Mouse (Mus musculus): ENCODE data around the gene Adgrb2. TPM values are rescaled to one million over a fixed set of nuclear protein-coding genes. Genes with fewer than 3 reads are reported as not detected.

Adgrb2 gene
- polyA plus RNA-seq, 1 experiment: 116 TPM

- Histone ChIP-seq H3K4me3 (replicated peaks; ENCODE audit: insufficient read depth, low read depth, low read length) (no peak overlapping the region), H3K27me3 (ENCODE audit: control insufficient read depth, insufficient read depth, low read length) (no peaks in the 10 kb centered on the region), H3K27ac (ENCODE audit: insufficient read depth, low read length) (no peak overlapping the region), H3K4me1 (ENCODE audit: control insufficient read depth, insufficient read depth, low read length) (peaks cover 50% of the 10 kb centered on the region)
- TF ChIP-seq POLR2A (IDR thresholded peaks at IDR 0.05; ENCODE audit: borderline replicate concordance, insufficient read depth, low read length) (no peak), CTCF (IDR thresholded peaks at IDR 0.05; ENCODE audit: borderline replicate concordance, insufficient read depth, low read depth, low read length) (no peak)
- DNase-seq: no peak
- 58% methylated on average over 16 of the region's 16 CpGs for WGBS
Observed at GRCm38 (mm10) chr4:129992720-129993119, 8.1 kb downstream of the Adgrb2 start.

GRCm38 (mm10) chr4:129993213-129993612, 8.5 kb downstream of the Adgrb2 start:
- Histone ChIP-seq H3K27ac (ENCODE audit: insufficient read depth, low read length) (no peak overlapping the region), H3K27me3 (ENCODE audit: control insufficient read depth, insufficient read depth, low read length) (no peaks in the 10 kb centered on the region), H3K4me1 (ENCODE audit: control insufficient read depth, insufficient read depth, low read length) (peaks cover 52% of the 10 kb centered on the region), H3K4me3 (replicated peaks; ENCODE audit: insufficient read depth, low read depth, low read length) (no peak overlapping the region)
- TF ChIP-seq POLR2A (IDR thresholded peaks at IDR 0.05; ENCODE audit: borderline replicate concordance, insufficient read depth, low read length) (no peak), CTCF (IDR thresholded peaks at IDR 0.05; ENCODE audit: borderline replicate concordance, insufficient read depth, low read depth, low read length) (no peak)
- 33% methylated on average over 5 of the region's 5 CpGs for WGBS
- peak; percentile 56 to 58 for DNase-seq

- TF ChIP-seq CTCF (IDR thresholded peaks at IDR 0.05; ENCODE audit: borderline replicate concordance, insufficient read depth, low read depth, low read length): no peak
- H3K4me3 ChIP-seq (replicated peaks; ENCODE audit: insufficient read depth, low read depth, low read length): no peak overlapping the region
- WGBS: 55% methylated on average over 16 of the region's 16 CpGs
- DNase-seq: peak; percentile 48 to 49
- no peak overlapping the region for H3K27ac ChIP-seq (ENCODE audit: insufficient read depth, low read length)
- H3K27me3 ChIP-seq (ENCODE audit: control insufficient read depth, insufficient read depth, low read length): no peaks in the 10 kb centered on the region
- peaks cover 53% of the 10 kb centered on the region for H3K4me1 ChIP-seq (ENCODE audit: control insufficient read depth, insufficient read depth, low read length)
Observed at GRCm38 (mm10) chr4:129993944-129994695, 9.4 kb downstream of the Adgrb2 start.

GRCm38 (mm10) chr4:129994728-129995127, 10.1 kb downstream of the Adgrb2 start:
- no peak for TF ChIP-seq CTCF (IDR thresholded peaks at IDR 0.05; ENCODE audit: borderline replicate concordance, insufficient read depth, low read depth, low read length)
- no peak for TF ChIP-seq POLR2A (IDR thresholded peaks at IDR 0.05; ENCODE audit: borderline replicate concordance, insufficient read depth, low read length)
- 47% methylated on average over 5 of the region's 5 CpGs for WGBS
- Histone ChIP-seq H3K27me3 (ENCODE audit: control insufficient read depth, insufficient read depth, low read length) (no peaks in the 10 kb centered on the region), H3K4me3 (replicated peaks; ENCODE audit: insufficient read depth, low read depth, low read length) (no peak overlapping the region), H3K4me1 (ENCODE audit: control insufficient read depth, insufficient read depth, low read length) (peaks cover 49% of the 10 kb centered on the region), H3K27ac (ENCODE audit: insufficient read depth, low read length) (no peak overlapping the region)
- no peak for DNase-seq

GRCm38 (mm10) chr4:129995255-129995654, 10.6 kb downstream of the Adgrb2 start:
- no peak for DNase-seq
- Histone ChIP-seq H3K4me1 (ENCODE audit: control insufficient read depth, insufficient read depth, low read length) (peaks cover 53% of the 10 kb centered on the region), H3K27me3 (ENCODE audit: control insufficient read depth, insufficient read depth, low read length) (no peaks in the 10 kb centered on the region), H3K4me3 (replicated peaks; ENCODE audit: insufficient read depth, low read depth, low read length) (no peak overlapping the region), H3K27ac (ENCODE audit: insufficient read depth, low read length) (no peak overlapping the region)
- TF ChIP-seq CTCF (IDR thresholded peaks at IDR 0.05; ENCODE audit: borderline replicate concordance, insufficient read depth, low read depth, low read length) (no peak), POLR2A (IDR thresholded peaks at IDR 0.05; ENCODE audit: borderline replicate concordance, insufficient read depth, low read length) (no peak)
- WGBS: 42% methylated on average over 8 of the region's 8 CpGs

- no peak overlapping the region for H3K4me3 ChIP-seq (replicated peaks; ENCODE audit: insufficient read depth, low read depth, low read length)
- TF ChIP-seq CTCF (IDR thresholded peaks at IDR 0.05; ENCODE audit: borderline replicate concordance, insufficient read depth, low read depth, low read length) (no peak), POLR2A (IDR thresholded peaks at IDR 0.05; ENCODE audit: borderline replicate concordance, insufficient read depth, low read length) (no peak)
- H3K27ac ChIP-seq (ENCODE audit: insufficient read depth, low read length): no peak overlapping the region
Observed at GRCm38 (mm10) chr4:129996015-129996414, 11.3 kb downstream of the Adgrb2 start.

GRCm38 (mm10) chr4:129998124-129998523, 13.5 kb downstream of the Adgrb2 start:
- no peak for TF ChIP-seq CTCF (IDR thresholded peaks at IDR 0.05; ENCODE audit: borderline replicate concordance, insufficient read depth, low read depth, low read length)
- H3K27me3 ChIP-seq (ENCODE audit: control insufficient read depth, insufficient read depth, low read length): no peaks in the 10 kb centered on the region
- 37% methylated on average over 11 of the region's 11 CpGs for WGBS
- H3K4me1 ChIP-seq (ENCODE audit: control insufficient read depth, insufficient read depth, low read length): peaks cover 57% of the 10 kb centered on the region
- no peak overlapping the region for H3K4me3 ChIP-seq (replicated peaks; ENCODE audit: insufficient read depth, low read depth, low read length)
- no peak overlapping the region for H3K27ac ChIP-seq (ENCODE audit: insufficient read depth, low read length)
- DNase-seq: no peak

More at GRCm38 (mm10) chr4:129996015-129996414, 11.3 kb downstream of the Adgrb2 start:
- WGBS: 89% methylated on average over 4 of the region's 4 CpGs
- no peak for DNase-seq
- Histone ChIP-seq H3K4me1 (ENCODE audit: control insufficient read depth, insufficient read depth, low read length) (peaks cover 59% of the 10 kb centered on the region), H3K27me3 (ENCODE audit: control insufficient read depth, insufficient read depth, low read length) (no peaks in the 10 kb centered on the region)

GRCm38 (mm10) chr4:130001710-130002109, 17.0 kb downstream of the Adgrb2 start:
- no peaks in the 10 kb centered on the region for H3K27me3 ChIP-seq (ENCODE audit: control insufficient read depth, insufficient read depth, low read length)
- no peak overlapping the region for H3K27ac ChIP-seq (ENCODE audit: insufficient read depth, low read length)
- DNase-seq: no peak
- H3K4me1 ChIP-seq (ENCODE audit: control insufficient read depth, insufficient read depth, low read length): peaks cover 30% of the 10 kb centered on the region
- 25% methylated on average over 5 of the region's 5 CpGs for WGBS
- TF ChIP-seq POLR2A (IDR thresholded peaks at IDR 0.05; ENCODE audit: borderline replicate concordance, insufficient read depth, low read length) (no peak), CTCF (IDR thresholded peaks at IDR 0.05; ENCODE audit: borderline replicate concordance, insufficient read depth, low read depth, low read length) (no peak)
- no peak overlapping the region for H3K4me3 ChIP-seq (replicated peaks; ENCODE audit: insufficient read depth, low read depth, low read length)
